Comparison of ENCODE assay signal across 25 mouse cellular contexts in genomic region chr7:140170863-140171262, GRCm38 (mm10). TPM values are rescaled to one million over a fixed set of nuclear protein-coding genes. Genes with fewer than 3 reads are reported as not detected.
"Had no signal": no experiment of that assay in that cellular context is flagged by ENCODE, and none has a peak within 500 bp of the region (broad histone marks: within the 10 kb centered on the region; RNA-seq: fewer than 3 reads in every experiment).

No protein-coding gene starts in this region.

- H3K4me1 ChIP-seq: liver, embryonic 13.5 days; midbrain, embryonic 15.5 days; neural tube, embryonic 12.5 days; neural tube, embryonic 15.5 days had no signal

- H3K4me2 ChIP-seq: liver, embryonic 13.5 days; midbrain, embryonic 11.5 days; midbrain, embryonic 15.5 days; neural tube, embryonic 12.5 days; neural tube, embryonic 15.5 days had no signal

- H3K9ac ChIP-seq: liver, embryonic 13.5 days; midbrain, embryonic 15.5 days; neural tube, embryonic 12.5 days; neural tube, embryonic 15.5 days had no signal

- H3K9me3 ChIP-seq: liver, embryonic 13.5 days; midbrain, embryonic 15.5 days; neural tube, embryonic 12.5 days; neural tube, embryonic 15.5 days had no signal

- H3K4me3 ChIP-seq: left cerebral cortex, adult 2 months; liver, embryonic 13.5 days; midbrain, embryonic 15.5 days; neural tube, embryonic 12.5 days; neural tube, embryonic 15.5 days had no signal

- H3K36me3 ChIP-seq: liver, embryonic 13.5 days; midbrain, embryonic 15.5 days; neural tube, embryonic 12.5 days; neural tube, embryonic 15.5 days had no signal

- H3K27ac ChIP-seq: left cerebral cortex, adult 2 months; liver, embryonic 13.5 days; midbrain, embryonic 15.5 days; neural tube, embryonic 12.5 days; neural tube, embryonic 15.5 days; stomach, postnatal 0 days had no signal

- DNase-seq: layer of hippocampus, postnatal 36 days; liver, embryonic 13.5 days; lung, adult 2 months; lung, postnatal 14 days; lung, postnatal 4 days; right cerebral cortex, adult 18-20 months; right cerebral cortex, postnatal 14 days; right cerebral cortex, postnatal 4 days; thymus, adult 2 months; thymus, postnatal 14 days; thymus, postnatal 4 days had no signal

- ATAC-seq: intestine, postnatal 0 days; midbrain, embryonic 15.5 days had no signal

- H3K27me3 ChIP-seq: liver, embryonic 13.5 days; midbrain, embryonic 15.5 days; neural tube, embryonic 12.5 days; neural tube, embryonic 15.5 days had no signal

RNA-seq across cellular contexts. Expression of gene Olfr523, which starts 2.2 kb away (rescaled TPM):
- polyA plus RNA-seq: intestine, embryonic 14.5 days; intestine, postnatal 0 days; limb, embryonic 11.5 days; limb, embryonic 14.5 days; liver, adult 2 months; liver, embryonic 13.5 days; liver, embryonic 16.5 days; lung, adult 2 months; lung, embryonic 16.5 days; midbrain, embryonic 11.5 days; midbrain, embryonic 15.5 days; neural tube, embryonic 12.5 days; neural tube, embryonic 15.5 days; stomach, embryonic 14.5 days; stomach, postnatal 0 days had no signal

RNA-seq across cellular contexts. Expression of gene Olfr522, which starts 6.3 kb away (rescaled TPM):
- polyA plus RNA-seq: intestine, embryonic 14.5 days; intestine, postnatal 0 days; limb, embryonic 11.5 days; limb, embryonic 14.5 days; liver, adult 2 months; liver, embryonic 13.5 days; liver, embryonic 16.5 days; lung, adult 2 months; lung, embryonic 16.5 days; midbrain, embryonic 11.5 days; midbrain, embryonic 15.5 days; neural tube, embryonic 12.5 days; neural tube, embryonic 15.5 days; stomach, embryonic 14.5 days; stomach, postnatal 0 days; thymus, adult 2 months had no signal

RNA-seq across cellular contexts. Expression of gene Sprn, which starts 16.2 kb away (rescaled TPM):
- polyA plus RNA-seq: limb, embryonic 11.5 days; liver, embryonic 16.5 days had no signal

RNA-seq across cellular contexts. Expression of gene Olfr524, which starts 34.9 kb away (rescaled TPM):
- polyA plus RNA-seq: intestine, embryonic 14.5 days; intestine, postnatal 0 days; limb, embryonic 11.5 days; limb, embryonic 14.5 days; liver, adult 2 months; liver, embryonic 13.5 days; liver, embryonic 16.5 days; lung, adult 2 months; midbrain, embryonic 11.5 days; midbrain, embryonic 15.5 days; neural tube, embryonic 12.5 days; neural tube, embryonic 15.5 days; stomach, embryonic 14.5 days; stomach, postnatal 0 days had no signal
